Mouse (Mus musculus): ENCODE data around the gene Topbp1.

The Topbp1 gene

DNA sequence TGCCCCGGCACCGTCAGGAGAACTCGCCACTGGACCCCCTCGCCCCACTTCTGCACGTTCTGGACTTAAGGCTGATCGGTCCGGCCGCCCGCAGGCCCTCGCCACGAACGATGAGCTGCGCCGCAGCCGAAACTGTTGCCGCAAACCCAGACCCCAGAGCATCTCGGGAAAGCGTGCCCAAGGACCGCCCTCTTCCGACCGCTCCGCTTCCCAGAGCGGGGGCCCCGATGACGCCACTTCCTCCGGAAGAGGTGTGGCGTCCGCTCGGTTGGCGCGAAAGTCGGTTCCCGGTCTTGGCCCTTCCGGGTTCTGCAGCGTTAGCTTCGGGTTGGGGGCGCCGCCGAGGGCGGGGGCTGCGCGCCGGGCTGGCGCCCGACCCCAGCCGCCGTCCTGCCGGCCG is at the start of gene Topbp1, which contains the start of gene 1300017J02Rik:
Gene Topbp1 (plus strand): TSS at position 289 of the 400 bp plus-strand sequence.
Gene 1300017J02Rik (minus strand): TSS at position 156 of the 400 bp plus-strand sequence.
- peak; percentile 94 to 96 for DNase-seq (ENCODE audit: inconsistent age in 2 of 2, low spot score in 1 of 2)

DNA sequence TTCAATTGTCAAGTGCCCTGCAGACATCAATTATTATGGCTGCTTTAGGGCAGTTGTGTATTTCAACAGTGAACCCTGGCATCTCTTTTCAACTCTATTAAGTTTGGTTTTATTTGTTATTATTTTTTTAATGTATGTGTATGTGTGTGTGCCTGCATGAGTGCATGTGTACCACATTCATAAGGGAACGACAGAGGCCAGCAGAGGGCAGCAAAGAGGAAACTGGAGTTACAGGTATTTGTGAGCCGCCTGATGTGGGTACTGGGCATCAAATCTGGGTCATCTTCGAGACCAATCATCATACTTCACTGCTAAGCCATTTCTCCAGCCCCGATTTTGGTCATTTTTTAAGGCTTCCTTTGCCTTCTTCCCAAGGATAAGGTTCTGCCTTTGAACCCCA is 39.2 kb upstream of the Topbp1 start:
- no peak for DNase-seq (ENCODE audit: inconsistent age in 2 of 2, low spot score in 1 of 2)

DNA sequence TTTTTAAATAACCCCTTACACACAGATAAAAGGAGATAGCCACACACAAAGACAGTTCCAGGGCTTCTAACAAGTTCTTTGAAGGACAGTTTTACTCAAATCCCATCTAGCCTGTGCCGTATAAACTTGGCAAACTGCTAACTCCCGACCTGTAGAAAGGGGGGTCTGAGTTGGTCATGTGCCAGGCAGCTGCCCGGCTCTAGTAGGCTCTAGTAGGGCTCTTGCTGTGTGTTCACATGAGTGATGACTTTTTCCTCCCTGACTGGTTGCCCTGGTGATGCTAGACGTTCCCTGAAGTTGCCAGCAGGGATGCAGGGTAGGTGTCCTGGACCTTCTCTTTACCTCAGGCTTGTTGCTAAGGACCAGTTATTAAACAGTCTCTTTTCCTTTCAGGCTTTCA is 33.9 kb upstream of the Topbp1 start:
- no peak for DNase-seq (ENCODE audit: inconsistent age in 2 of 2, low spot score in 1 of 2)

DNA sequence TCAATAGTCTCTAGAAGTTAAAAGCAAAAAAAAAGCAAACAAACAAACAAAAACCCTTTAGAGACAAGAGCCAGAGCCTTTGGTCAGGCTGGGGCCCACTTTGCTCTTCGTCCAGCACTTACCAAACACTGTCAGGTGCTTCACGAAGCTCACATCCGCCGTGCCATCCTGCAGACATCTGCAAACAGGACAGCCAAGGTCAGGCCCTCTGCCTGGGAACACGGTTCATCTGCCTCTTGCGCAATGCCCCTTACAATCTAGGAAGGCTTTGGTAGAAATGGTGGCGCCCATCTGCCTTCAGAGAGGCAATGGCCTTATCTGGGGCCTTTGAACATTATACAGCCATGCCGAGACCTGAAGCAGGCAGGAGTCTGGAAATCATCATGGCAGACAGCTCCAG is 30.2 kb upstream of the Topbp1 start:
- no peak for DNase-seq (ENCODE audit: inconsistent age in 2 of 2, low spot score in 1 of 2)

DNA sequence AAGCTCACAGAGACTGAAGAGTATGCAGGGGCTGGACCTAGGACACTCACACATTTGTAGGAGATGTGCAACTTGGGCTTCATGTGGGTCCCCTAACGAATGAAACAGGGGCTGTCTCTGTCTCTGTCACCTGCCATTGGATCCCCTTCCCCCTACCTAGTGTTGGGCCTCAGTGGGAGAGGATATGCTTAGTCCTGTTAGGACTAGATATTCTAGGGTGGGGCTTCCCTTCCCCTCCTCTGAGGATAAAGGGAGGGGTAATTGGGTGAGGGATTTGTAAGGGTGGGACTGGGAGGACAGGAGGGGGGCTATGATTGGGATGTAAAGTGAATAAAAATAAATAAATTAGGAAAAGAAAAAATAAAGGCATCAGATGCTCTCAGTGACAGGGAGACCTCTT is 29.3 kb upstream of the Topbp1 start:
- no peak for DNase-seq (ENCODE audit: inconsistent age in 2 of 2, low spot score in 1 of 2)

DNA sequence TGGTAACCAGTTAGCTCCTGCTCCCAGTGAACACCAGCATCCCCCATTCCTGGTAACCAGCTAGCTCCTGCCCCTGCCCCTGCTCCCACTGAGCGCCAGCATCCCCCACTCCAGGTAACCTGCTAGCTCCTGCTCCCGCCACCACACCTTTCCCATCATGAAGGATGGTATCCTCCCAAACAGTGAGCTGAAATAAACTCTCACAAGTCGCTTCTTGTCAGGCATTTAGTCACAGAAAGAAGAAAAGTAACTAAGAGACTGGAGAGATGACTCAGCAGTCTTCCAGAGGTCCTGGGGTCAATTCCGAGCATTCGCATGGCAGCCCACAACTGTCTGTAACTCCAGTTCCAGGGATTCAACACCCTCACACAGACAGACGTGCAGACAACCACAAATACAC is 28.1 kb upstream of the Topbp1 start:
- no peak for DNase-seq (ENCODE audit: inconsistent age in 2 of 2, low spot score in 1 of 2)

DNA sequence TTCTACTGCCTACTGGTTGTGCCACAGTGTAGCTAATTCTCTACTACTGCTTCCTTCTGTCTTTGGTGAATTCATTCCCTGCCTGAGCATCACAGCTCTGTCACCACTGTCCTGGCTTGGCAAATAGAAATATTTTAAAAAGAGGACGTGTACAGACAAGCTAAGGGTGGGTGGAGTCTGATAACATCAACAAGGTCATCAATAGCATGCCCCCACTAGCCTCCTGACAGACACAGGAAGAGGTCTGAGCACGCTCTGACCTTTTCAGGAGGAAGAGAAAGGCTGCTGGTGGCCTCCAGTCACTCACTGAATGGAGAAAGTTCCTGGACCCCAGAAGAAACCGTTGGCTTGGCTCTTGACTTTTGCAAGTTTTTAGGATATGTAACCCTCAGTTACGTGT is 18.6 kb upstream of the Topbp1 start:
- DNase-seq (ENCODE audit: inconsistent age in 2 of 2, low spot score in 1 of 2): no peak

DNA sequence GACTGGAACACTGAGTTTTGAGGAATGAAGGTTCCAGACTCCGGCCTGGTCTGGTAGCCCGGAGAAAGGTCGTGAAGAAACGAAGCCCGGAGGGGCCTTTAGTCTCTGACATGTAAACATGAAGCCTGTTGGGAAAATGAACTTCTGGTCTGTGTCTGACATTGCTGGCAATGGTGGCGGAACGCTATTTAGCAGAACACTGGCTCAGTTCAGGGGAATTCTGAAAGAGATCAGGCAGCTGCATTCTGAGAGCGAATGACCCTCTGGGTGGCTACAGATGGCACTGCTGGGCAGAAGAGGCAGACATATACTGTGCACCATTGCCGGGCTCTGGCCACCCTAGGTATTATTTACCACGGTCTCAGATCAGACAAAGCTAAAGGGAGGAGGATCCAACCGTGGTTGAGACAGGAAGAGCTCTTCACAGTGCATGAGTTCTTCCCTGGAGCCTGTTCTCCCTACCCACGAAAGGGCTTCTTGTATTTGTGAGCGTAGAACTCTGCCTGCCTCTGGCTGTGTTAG is 18.1 kb upstream of the Topbp1 start:
- no peak for DNase-seq (ENCODE audit: inconsistent age in 2 of 2, low spot score in 1 of 2)

DNA sequence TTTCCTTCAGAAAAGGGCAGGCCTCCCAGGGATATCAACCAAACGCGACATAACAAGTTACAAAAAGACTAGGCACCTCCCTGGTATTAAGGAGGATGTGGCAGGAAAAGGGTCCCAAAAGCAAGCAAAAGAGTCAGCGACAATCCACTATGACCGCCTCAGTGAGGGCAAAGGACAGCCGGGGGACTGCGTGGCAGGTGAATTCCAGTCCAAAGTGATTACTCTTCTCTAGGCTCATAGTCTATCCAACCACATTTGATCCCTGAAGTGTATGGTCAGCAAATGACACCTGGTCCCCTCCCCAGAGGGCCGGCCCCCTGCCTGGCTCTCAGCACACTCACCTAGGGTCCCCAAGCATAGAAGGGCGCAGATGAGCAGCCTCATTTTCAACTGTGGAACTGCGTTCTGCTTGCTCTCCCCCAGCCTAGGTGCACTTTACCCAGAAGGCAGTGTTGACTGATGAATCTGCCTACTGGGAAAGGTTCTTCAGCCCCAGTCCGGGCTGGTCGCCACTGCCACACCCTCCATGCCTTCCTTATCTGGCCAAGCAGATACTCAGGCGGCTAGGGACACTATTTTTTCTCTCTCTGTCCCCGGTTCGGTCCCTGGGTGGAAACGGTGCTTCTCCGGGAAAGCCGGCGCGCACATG is 17.1 kb upstream of the Topbp1 start:
- DNase-seq (ENCODE audit: inconsistent age in 2 of 2, low spot score in 1 of 2): no peak

DNA sequence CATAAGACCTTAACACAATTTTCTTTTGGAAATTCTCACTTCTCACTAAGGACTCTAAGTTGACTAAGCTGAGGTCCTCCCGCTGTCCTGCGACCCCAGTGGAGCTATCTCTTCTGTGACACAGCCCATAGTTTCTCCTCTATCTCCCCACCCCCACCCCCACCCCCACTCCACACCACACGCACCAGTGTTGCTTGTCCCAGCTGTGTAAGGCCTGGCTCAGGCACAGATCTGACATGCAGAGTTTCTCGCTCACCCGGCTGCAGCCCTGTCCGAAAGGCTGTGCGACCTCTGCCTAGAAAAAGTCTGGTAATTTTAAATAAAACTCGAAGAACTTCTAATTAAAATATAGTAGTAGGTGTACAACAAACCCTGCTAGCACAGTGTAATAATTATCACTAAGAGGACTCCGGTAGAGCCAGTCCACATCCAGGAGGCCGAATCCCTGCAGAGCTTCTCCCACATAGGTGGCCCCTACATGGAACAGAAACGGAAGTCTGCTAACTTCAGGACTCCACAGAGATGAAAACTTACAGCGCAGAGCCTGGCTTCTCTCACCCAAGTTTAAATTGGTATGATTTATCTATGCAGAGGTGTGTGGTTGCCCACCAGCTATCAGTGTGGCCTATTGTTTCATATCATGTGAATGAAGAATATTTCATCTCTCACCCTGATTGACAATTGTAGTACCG is 16.4 kb upstream of the Topbp1 start:
- DNase-seq (ENCODE audit: inconsistent age in 2 of 2, low spot score in 1 of 2): no peak

DNA sequence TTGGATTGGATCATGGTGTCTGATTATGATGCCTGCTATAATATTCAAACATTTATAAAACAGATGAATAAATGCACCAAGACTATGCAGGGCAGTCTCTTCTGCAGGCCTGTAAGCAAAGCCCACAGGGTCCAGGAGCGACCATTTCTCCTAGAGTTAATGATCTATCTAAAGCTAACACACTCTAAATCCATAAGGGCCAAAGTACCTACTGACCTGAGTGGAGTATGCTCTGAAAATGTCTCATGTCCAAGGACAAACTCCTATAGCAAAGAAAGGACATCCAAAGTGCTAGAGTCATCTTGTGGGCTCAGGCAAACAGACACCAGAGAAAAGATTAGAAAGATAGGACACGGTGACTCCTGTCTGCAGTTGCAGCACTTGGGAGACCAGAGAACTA is 10.5 kb upstream of the Topbp1 start:
- no peak for DNase-seq (ENCODE audit: inconsistent age in 2 of 2, low spot score in 1 of 2)

DNA sequence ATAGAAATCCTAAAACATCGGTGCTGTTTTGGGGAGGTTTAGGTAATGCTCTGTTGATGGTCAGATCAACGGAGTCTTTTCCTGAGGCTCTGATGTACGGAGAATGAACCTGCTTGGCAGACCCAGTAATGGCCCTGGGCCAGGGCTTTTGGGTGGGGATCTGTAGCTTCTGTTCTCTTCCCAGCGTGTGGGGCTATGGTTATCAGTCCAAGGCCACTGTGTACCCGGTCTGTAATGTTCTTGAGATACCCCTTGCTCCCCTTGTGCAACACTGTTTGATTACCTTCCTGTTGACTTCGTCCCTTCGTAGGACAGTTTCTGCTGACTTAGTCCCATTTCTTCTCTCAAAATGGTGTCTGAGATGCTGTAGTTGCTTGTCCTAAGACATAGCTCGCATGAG is 3.9 kb upstream of the Topbp1 start:
- DNase-seq (ENCODE audit: inconsistent age in 2 of 2, low spot score in 1 of 2): no peak

DNA sequence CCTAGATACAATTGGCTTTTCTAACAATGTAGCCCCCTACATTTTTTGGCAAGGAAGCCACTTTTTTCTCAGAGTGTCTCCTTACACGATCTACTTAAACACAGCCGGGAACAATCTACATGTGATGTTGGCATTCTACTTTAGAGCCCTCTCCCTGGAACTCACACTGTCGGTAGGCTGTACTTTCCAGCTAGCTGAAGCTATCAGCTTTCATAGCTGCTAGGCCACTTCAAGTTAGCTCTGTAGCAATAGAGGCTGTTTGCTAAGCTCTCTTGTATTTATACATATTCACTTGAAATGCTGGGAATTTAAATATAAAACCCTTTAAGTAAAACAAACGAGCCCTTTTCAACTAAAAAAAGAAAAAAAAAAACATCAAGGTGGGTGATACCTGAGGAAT is 2.8 kb upstream of the Topbp1 start:
- DNase-seq (ENCODE audit: inconsistent age in 2 of 2, low spot score in 1 of 2): no peak

DNA sequence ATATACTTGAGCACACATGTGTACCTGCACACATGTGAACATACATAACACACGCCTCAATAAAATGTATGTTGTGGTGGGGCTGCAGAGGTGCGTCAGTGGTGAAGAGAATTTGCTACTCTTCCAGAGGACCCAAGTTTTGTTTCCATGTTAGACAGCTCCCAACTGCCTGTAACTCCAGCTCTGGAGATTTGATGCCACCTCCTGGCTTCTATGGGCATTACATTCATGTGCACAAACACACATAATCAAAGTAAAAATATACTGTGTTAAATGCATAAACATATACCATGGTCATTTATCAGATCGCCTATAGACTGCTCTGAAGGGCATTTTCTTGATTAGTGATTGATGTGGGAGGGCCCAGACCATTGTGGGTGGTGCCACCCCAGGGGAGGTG is 2.3 kb upstream of the Topbp1 start:
- peak; percentile 37 to 84 for DNase-seq (ENCODE audit: inconsistent age in 2 of 2, low spot score in 1 of 2)

DNA sequence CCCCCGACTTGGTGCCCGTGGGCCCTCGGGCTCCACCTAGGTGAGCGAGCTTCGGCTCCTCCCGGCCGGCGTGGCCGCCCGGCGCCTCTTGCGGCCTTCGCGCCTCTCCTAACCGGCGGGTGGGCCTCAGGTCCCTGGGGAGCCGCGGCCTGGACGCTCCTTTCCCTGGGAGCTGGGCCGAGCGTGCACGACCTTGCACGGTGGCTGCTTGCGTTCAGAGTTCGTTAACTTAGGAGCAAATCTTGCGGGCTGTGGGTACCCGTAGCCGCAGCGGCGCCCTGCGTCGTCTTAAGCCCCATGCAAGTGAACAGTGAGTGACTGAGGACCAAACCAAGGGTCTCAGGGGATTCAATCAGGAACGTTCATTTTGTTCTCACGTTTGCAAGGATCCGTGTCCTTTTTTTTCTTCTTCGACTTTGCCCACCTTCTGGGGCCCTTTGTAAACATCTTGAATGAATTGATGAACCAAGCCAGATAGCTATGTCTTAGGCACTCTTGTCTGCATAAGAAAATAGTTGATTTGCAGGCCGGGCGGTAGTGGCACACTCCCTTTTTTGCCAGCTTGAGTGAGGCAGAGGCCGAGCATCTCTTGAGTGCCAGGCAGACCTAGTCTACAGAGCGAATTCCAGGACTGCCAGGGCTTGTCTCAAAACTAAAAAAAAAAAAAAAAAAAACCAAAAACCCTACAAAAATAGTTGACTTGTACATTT is 472 bp downstream of the Topbp1 start:
- no peak for DNase-seq (ENCODE audit: inconsistent age in 2 of 2, low spot score in 1 of 2)

DNA sequence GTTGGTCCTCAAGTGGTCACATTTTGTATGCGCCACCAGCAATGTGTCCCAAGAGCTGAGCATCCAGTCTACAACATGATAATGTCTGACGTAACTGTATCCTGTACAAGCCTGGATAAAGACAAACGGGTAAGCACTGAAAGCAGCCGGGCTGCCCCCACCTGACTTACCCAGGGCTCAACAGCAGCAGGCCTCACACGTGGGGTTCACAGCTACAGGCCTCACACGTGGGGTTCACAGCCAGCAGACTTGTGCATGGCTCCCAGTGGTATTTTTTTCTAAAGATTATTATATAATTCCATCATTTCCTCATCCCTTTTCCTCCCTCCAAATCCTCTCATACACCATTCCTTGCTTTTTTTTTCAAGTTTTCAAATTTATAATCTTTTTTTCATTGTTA is 4.8 kb downstream of the Topbp1 start:
- peak in 1 of 2 experiments; percentile 9 for DNase-seq (ENCODE audit: inconsistent age in 2 of 2, low spot score in 1 of 2)

DNA sequence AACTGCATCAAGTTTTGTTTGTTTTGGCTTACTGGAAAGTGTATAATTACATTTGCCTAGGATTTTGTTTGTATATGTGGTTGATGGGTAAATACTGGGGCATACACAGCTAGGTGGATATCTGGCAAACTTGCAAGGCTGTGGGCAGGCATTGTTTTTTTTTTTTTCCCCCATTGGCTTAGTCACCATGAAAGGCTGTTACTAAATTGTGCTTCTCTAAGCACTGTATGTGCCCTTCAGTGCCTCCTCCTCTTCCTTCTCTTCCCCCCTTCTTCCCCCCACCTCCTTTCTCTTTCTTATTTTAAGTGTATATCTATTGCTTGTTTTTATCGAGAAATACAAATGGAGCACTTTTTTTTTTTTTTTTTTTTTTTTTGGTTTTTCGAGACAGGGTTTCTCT is 19.7 kb downstream of the Topbp1 start:
- no peak for DNase-seq (ENCODE audit: inconsistent age in 2 of 2, low spot score in 1 of 2)

DNA sequence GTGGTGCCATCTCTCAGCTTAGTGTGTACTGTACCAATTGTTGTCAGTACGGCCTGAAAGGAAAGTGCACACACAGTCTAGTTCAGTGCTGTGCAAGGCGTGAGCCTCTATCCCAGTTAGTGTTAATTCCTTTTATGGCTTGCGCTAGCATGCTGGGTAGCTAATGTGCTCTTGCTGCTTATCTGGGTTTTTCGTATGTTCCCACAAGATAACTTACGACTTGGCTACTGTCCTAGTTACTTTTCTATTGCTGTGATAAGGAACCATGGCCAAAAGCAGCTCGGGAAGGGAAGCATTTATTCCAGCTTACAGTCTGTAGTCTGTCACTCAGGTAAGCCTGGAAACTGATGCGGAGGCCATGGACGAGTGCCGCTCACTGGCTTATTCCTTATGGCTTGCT is 21.4 kb downstream of the Topbp1 start:
- no peak for DNase-seq (ENCODE audit: inconsistent age in 2 of 2, low spot score in 1 of 2)

DNA sequence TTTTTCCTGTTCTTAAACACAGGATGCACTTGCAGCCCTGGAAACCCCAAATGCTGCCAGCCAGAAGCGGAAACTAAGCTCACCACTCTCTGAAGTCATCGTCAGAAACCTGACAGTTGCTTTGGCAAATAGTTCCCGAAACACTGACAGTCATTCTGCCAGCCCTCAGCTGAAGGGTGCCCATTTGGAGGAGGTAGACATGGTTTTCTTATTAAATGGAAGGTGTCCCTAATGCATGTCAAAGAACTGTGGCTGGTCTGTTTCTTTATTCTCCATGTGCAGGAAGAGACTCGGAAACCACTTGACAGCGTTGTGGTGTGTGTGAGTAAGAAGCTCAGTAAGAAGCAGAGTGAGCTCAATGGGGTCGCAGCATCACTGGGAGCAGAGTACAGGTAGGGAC is 27.6 kb downstream of the Topbp1 start:
- DNase-seq (ENCODE audit: inconsistent age in 2 of 2, low spot score in 1 of 2): no peak

DNA sequence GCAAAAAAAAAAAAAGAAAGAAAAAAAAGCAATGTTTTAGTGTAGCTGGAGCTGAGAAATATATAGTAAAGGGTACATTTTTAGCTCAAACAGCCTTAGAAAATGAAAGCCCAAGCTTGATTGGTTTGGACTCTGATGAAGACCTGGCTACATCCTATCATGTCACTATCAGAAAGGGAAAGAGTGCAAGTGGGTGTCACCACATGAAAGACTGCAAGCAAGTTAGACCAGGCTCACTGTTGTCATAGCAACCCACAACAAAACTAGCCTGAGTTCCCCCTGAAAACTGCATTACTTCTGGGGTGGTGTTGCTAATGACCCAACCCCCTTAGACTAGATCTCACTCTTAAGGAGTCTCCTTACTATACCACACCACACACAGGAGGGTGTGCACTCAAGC is 31.9 kb downstream of the Topbp1 start:
- DNase-seq (ENCODE audit: inconsistent age in 2 of 2, low spot score in 1 of 2): no peak

DNA sequence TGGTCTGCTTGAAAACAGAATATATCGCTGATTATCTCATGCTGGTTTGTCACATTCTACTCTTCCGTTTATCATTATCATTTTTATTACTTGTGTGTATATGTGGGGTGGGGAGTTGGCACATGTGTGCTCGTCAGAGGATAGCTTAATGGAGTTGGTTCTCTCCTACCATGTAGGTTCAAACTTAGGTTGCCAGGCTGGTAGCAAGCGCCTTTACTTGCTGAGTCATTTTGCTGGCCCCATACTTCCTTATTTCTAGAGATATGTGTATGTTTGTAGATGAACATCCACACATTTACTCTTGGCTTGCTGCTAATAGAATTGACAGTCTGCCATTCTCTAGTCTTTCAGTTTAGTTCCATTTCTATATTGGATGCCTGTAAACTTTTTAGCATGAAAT is 42.0 kb downstream of the Topbp1 start:
- DNase-seq (ENCODE audit: inconsistent age in 2 of 2, low spot score in 1 of 2): no peak

DNA sequence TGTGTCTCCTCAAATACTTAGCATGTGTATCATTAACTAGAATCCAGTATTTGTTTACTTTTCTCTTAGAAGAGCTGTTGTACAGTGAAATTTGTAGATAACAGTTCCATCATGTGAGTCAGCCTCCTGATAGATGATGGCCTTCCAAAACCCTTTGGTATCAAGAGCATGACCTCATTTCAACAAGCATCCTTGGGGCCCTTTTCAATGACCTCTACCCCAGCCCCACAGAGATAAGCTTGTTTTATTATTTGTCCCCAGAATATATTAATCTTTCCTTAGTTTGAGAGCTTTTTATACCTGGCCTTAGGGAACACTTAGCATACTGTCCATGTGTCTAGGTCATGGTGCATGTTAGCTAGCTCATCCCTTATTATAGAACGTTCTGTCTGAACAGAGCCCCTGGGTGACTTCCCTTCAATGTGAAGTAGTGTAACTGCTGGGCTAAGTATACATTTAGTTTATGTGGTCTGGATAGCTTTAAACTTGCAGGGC is 43.0 kb downstream of the Topbp1 start:
- peak in 1 of 2 experiments; percentile 85 for DNase-seq (ENCODE audit: inconsistent age in 2 of 2, low spot score in 1 of 2)

Data from adrenal gland, adult (tissue).